Mouse (Mus musculus) G1E (cell line): ENCODE measurements around the gene Fam20c.

Experiments used
- CTCF ChIP-seq: IDR thresholded peaks from 2 replicates; pipeline ENCODE4 v1.5.1; 2012; ENCODE audit warnings: low read depth, low read length, inconsistent platforms, mixed read lengths
- GATA1 ChIP-seq: IDR thresholded peaks from 2 replicates; pipeline ENCODE4 v1.6.1; 2012; ENCODE audit warnings: borderline replicate concordance, low read length, inconsistent platforms, mixed read lengths
- POLR2AphosphoS5 ChIP-seq: IDR thresholded peaks from 2 replicates; pipeline ENCODE4 v1.6.1; 2012; ENCODE audit warnings: low read depth, low read length, inconsistent platforms; ENCODE audit not compliant: insufficient replicate concordance

- no peak for TF ChIP-seq CTCF
- TF ChIP-seq GATA1, result no peak
- TF ChIP-seq POLR2AphosphoS5, result no peak
Observed at GRCm38 (mm10) chr5:138782697-138783096, 28.4 kb downstream of the Fam20c start.
